Mouse (Mus musculus) liver, embryonic 15.5 days (tissue): ENCODE measurements around the gene Akt1s1. TPM values are rescaled to one million over a fixed set of nuclear protein-coding genes. Genes with fewer than 3 reads are reported as not detected.
"Not testable (repeated sequence)": the region's sequence is repeated elsewhere in the genome, so short reads cannot be mapped to it uniquely, and the experiment has no call there.

Experiments used
- ATAC-seq: fragments of 200-750 bp; cut with Nextera tagmentation; 2 replicates; pipeline ENCODE4 v1.8.0; 2017; ENCODE audit warnings: moderate number of reproducible peaks, mild to moderate bottlenecking, moderate library complexity; ENCODE audit not compliant: insufficient read depth
- H3K27ac ChIP-seq: fragments of 300-500 bp; sonication (generic); replicated peaks from 2 replicates; pipeline ENCODE4 v1.5.1; 2015; ENCODE audit warnings: mild to moderate bottlenecking, inconsistent platforms
- H3K27me3 ChIP-seq: fragments of 300-500 bp; sonication (generic); 2 replicates; pipeline ENCODE4 v1.6.1; 2015; ENCODE audit warnings: mild to moderate bottlenecking, inconsistent platforms
- H3K36me3 ChIP-seq: fragments of 300-500 bp; sonication (generic); replicated peaks from 2 replicates; pipeline ENCODE4 v1.6.1; 2015; ENCODE audit warnings: moderate library complexity, mild to moderate bottlenecking, inconsistent platforms
- H3K4me1 ChIP-seq: fragments of 300-500 bp; sonication (generic); replicated peaks from 2 replicates; pipeline ENCODE4 v1.6.1; 2015; ENCODE audit warnings: inconsistent platforms
- H3K4me2 ChIP-seq: fragments of 300-500 bp; sonication (generic); 2 replicates; pipeline ENCODE4 v1.6.1; 2015; ENCODE audit warnings: moderate library complexity, mild to moderate bottlenecking, inconsistent platforms
- H3K4me3 ChIP-seq: fragments of 300-500 bp; sonication (generic); replicated peaks from 2 replicates; pipeline ENCODE4 v1.5.1; 2015; ENCODE audit warnings: mild to moderate bottlenecking, inconsistent platforms
- H3K9ac ChIP-seq: fragments of 300-500 bp; sonication (generic); 2 replicates; pipeline ENCODE4 v1.6.1; 2015; ENCODE audit warnings: moderate library complexity, mild to moderate bottlenecking, inconsistent platforms
- H3K9me3 ChIP-seq: fragments of 300-500 bp; sonication (generic); replicated peaks from 2 replicates; pipeline ENCODE4 v1.6.1; 2016; ENCODE audit warnings: inconsistent platforms
- WGBS: fragments of 180-500 bp; shearing (Covaris S2); methylation state at CpG from one replicate; pipeline ENCODE4 v1.1.7; 2015; ENCODE audit warnings: mixed read lengths; ENCODE audit not compliant: insufficient replicate concordance; 5-methylcytosine and 5-hydroxymethylcytosine counted together
- polyA plus RNA-seq: library from polyadenylated mRNA; unstranded; fragments of >200 nt; fragmentation: Nextera tagmentation; extraction: Ambion mirVana; gene quantifications from 2 replicates; pipeline ENCODE4 v1.2.1, GENCODE M21; 2015

Akt1s1 gene
- polyA plus RNA-seq, 1 experiment from 2014 or later: 27.7 TPM

DNA sequence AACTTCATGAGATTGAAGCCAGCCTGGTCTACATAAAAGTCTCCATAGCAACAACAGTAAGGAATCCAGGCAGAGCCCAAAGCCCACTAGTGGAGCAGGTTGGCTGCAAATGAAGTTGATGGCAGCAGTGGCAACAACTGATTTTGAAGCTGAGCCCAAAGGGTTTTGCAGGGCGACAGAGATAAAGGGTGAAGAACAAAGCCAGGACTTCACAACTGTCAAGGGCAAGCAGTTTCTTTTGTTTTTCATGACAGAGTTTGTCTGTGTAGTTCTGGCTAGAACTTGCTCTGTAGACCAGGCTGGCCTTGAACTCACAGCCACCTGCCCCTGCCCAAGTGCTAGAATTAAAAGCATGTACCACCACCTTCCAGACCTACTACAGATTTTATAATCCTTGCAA is 22.4 kb downstream of the Akt1s1 start:
- Histone ChIP-seq H3K4me1 (peaks cover 52% of the 10 kb centered on the region), H3K4me2 (no peak overlapping the region), H3K27me3 (peaks cover 10% of the 10 kb centered on the region; the same call in 1 of the 2 replicates), H3K9me3 (no peaks in the 10 kb centered on the region), H3K27ac (no peak overlapping the region; the same call in 1 of the 2 replicates), H3K9ac (no peak overlapping the region), H3K36me3 (no peaks in the 10 kb centered on the region), H3K4me3 (no peak overlapping the region)
- 58% methylated on average over 1 of the region's 1 CpGs for WGBS
- ATAC-seq: no peak

DNA sequence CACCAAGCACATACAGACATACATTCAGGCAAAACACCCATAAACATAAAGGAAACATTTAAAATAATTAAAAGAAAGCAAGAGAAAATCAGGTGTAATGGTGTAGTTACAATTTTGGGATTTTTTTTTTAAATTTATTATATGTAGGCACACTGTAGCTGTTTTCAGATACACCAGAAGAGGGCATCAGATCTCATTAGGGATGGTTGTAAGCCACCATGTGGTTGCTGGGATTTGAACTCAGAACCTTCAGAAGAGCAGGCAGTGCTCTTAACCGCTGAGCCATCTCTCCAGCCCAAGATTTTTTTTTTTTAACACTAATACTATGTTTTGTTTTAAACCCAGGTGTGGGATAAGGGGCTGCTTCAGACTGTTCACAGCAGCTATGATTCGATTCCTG is 23.0 kb downstream of the Akt1s1 start:
- not testable (repeated sequence) for H3K27ac ChIP-seq, ATAC-seq

DNA sequence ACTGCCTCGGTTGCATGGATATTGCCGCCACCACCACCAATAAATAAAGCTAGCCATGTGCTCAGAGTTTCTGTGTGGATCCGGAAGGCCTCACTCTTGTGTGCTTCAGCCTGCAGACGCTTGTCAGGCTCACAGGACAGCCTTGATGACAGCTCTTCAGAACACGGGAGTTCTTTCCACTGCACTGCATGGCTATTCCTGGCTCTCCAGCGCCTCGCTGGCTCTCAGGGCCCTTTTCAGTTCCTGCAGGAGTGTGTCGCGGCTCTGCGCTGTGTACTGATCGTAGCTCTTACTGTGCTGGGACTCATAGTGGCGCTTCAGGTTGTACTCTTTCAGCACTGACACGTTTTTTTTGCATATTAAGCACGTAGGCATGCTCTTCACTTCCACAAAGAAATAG is 29.0 kb downstream of the Akt1s1 start:
- no peak overlapping the region for H3K27ac ChIP-seq
- no peak overlapping the region for H3K9ac ChIP-seq
- no peaks in the 10 kb centered on the region for H3K27me3 ChIP-seq
- peaks cover 55% of the 10 kb centered on the region for H3K36me3 ChIP-seq
- no peaks in the 10 kb centered on the region for H3K9me3 ChIP-seq
- peaks cover 2% of the 10 kb centered on the region; the same call in 1 of the 2 replicates for H3K4me1 ChIP-seq
- H3K4me3 ChIP-seq: no peak overlapping the region
- no peak for ATAC-seq
- H3K4me2 ChIP-seq: no peak overlapping the region
- 75% methylated on average over 14 of the region's 14 CpGs for WGBS

More for the DNA sequence above, 23.0 kb downstream of the Akt1s1 start:
- H3K27me3 ChIP-seq, H3K4me3 ChIP-seq, H3K36me3 ChIP-seq, H3K4me2 ChIP-seq, H3K9ac ChIP-seq, H3K9me3 ChIP-seq: not testable (repeated sequence)
- peaks cover 46% of the 10 kb centered on the region for H3K4me1 ChIP-seq
- 76% methylated on average over 2 of the region's 2 CpGs for WGBS

DNA sequence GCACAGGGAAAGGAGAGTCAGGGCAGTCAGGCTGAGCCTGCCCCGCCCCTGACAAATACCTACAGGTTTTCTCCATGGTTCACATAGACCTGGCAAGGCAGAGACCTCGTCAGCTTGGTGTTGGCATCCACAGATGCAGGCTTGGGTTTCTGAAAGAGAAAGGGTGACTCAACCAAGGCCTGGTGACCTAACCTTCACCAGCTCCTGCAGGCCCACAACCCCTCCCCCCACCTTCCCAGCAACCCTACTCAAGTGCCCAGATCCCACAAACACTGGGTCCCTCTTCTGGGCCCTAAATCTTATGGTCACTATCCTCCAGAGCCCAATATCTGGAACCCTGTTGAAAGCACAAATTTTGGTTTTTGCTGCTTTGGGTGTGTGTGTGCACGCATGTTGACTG is 34.2 kb downstream of the Akt1s1 start:
- no peak overlapping the region for H3K4me2 ChIP-seq
- peaks cover 11% of the 10 kb centered on the region; the same call in 1 of the 2 replicates for H3K4me1 ChIP-seq
- peaks cover 73% of the 10 kb centered on the region for H3K36me3 ChIP-seq
- WGBS: 66% methylated on average over 3 of the region's 3 CpGs
- H3K9ac ChIP-seq: no peak overlapping the region
- H3K27ac ChIP-seq: no peak overlapping the region
- ATAC-seq: no peak
- H3K4me3 ChIP-seq: no peak overlapping the region
- no peaks in the 10 kb centered on the region for H3K9me3 ChIP-seq
- H3K27me3 ChIP-seq: no peaks in the 10 kb centered on the region

DNA sequence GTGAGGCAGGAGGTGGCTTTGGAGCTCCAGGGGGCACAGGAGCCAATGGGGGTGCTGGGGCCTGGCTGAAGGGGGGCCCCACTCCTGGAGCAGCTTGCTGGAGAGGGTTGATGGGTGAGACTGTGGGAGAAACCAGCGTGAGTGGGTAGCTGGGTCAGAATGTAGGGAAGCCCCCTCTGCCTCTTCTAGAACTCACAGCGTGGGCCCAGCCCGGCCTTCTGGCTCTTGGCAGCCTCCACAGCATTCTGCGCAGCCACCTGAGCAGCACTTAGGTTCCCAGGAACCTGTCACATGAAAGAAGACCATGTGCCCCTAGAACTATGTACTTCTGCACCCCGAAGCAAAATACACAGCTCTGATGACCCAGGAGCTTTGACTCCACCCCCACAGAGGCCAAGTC is 35.8 kb downstream of the Akt1s1 start:
- Histone ChIP-seq H3K36me3 (peaks cover 63% of the 10 kb centered on the region), H3K4me3 (no peak overlapping the region), H3K4me1 (peaks cover 26% of the 10 kb centered on the region), H3K9me3 (no peaks in the 10 kb centered on the region), H3K27ac (no peak overlapping the region), H3K27me3 (no peaks in the 10 kb centered on the region), H3K4me2 (no peak overlapping the region), H3K9ac (no peak overlapping the region)
- no peak for ATAC-seq
- 87% methylated on average over 5 of the region's 5 CpGs for WGBS

DNA sequence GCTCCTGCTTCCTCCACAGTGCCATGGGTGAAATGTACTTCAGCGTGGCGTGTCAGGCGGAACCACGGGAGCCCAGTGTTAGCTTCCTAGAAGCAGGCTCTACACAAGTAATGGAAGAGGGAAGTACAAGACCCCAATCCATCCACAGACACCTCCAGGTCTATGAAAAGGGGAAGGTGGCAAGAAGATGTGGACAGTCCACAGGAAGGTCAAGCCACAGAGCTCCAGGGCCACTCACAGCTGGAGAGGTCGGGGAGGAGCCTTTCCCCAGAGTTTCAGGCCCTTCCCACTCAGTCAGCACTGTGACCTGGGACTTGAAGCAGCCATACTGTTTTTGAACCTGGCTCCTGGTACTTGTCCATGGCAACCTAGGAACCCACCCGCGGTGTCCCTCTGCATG is 38.2 kb downstream of the Akt1s1 start:
- Histone ChIP-seq H3K4me2 (no peak overlapping the region), H3K27me3 (no peaks in the 10 kb centered on the region), H3K27ac (0 out of 2 replicates have a peak overlapping the region, but pooled peaks have one; percentile 24), H3K4me1 (peaks cover 46% of the 10 kb centered on the region), H3K9me3 (no peaks in the 10 kb centered on the region), H3K9ac (no peak overlapping the region), H3K36me3 (peaks cover 42% of the 10 kb centered on the region), H3K4me3 (no peak overlapping the region)
- WGBS: 69% methylated on average over 7 of the region's 7 CpGs
- no peak for ATAC-seq

DNA sequence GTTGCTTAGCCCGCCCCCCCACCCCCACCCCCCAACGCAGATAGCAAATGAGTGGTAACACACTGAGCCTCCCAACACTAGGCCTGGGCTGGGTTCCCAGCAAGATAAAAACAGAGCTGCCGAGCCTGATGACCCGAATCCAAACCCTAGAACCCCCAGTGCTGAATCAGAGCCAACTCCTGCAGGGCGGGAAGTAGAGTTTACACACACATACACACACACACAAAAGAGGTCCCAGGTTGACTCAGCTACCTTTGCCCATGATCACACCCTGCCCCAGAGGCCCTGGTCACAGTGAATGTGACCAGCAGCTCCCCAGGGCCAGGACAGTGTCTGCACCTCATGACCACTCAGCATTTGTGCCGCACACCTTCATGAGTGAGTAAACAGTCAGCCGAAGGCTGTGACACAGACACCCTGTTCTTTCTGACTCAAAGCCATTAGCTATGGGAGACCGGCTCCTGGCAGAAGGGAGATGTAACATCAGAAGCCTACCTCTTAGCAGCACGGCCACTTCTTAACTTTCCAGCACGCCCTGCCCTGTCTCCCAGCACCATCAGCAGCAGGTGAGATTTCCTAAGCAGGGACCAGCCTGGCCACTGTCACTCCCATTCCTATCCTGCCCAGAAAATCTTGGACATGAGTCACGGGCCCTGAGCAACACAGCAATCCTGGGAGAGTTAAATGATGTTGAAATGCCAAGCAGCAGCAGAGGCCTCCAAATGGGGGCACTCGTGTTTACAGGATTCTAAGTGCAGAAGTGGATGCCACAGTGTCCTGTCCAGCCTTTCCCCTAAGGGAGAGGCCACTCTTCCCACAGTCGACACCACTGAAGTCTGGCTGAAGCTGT is 39.7 kb downstream of the Akt1s1 start:
- H3K4me1 ChIP-seq: peaks cover 52% of the 10 kb centered on the region
- H3K9ac ChIP-seq: no peak overlapping the region
- peak; percentile 26 for ATAC-seq
- H3K9me3 ChIP-seq: no peaks in the 10 kb centered on the region
- 64% methylated on average over 13 of the region's 13 CpGs for WGBS
- no peak overlapping the region for H3K4me2 ChIP-seq
- H3K27me3 ChIP-seq: no peaks in the 10 kb centered on the region
- peak overlapping the region; percentile 55 for H3K27ac ChIP-seq
- peaks cover 27% of the 10 kb centered on the region for H3K36me3 ChIP-seq
- no peak overlapping the region for H3K4me3 ChIP-seq

DNA sequence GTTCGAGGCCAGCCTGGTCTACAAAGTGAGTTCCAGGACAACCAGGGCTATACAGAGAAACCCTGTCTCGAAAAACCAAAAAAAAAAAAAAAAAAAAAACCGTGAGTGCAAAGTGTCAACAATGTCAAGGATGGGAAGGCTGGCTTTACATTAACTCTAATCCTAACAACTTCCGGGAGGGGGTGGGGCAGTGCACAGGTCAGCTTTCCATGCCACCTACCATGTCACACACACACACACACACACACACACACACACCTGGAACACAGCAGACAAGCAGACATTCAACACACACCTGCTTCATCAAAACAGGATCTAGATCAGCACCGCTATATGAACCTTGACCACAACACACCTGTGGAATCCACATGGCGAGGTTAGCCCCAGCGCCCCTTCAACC is 41.4 kb downstream of the Akt1s1 start:
- Histone ChIP-seq H3K4me3 (peak overlapping the region; percentile 86; the same call in 1 of the 2 replicates), H3K27ac (no peak overlapping the region; the same call in 1 of the 2 replicates), H3K9me3 (no peaks in the 10 kb centered on the region), H3K4me1 (peaks cover 59% of the 10 kb centered on the region), H3K4me2 (peak overlapping the region; percentile 91), H3K9ac (no peak overlapping the region), H3K27me3 (no peaks in the 10 kb centered on the region), H3K36me3 (peaks cover 12% of the 10 kb centered on the region; the same call in 1 of the 2 replicates)
- WGBS: 81% methylated on average over 6 of the region's 7 CpGs
- no peak for ATAC-seq

DNA sequence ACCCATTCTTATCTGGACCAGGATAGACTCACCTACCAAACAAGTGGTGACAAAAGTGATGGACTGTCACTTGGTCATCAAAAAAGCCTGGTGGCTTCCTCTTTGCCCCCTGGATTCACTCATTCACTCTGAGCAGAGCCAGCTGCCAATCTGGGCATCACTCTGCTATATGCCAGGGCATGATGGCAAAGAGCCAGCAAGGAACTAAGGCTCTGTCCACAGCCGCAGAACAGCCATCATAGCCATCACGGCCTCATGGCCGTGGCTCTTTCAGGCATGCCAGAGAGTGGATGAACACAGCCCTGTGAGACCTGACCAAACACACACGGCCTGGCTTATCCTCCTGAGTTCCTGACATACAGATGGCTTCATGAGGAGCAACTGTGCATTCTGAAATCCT is 41.9 kb downstream of the Akt1s1 start:
- ATAC-seq: no peak
- H3K4me2 ChIP-seq: peak overlapping the region; percentile 91
- no peak overlapping the region for H3K9ac ChIP-seq
- no peaks in the 10 kb centered on the region for H3K27me3 ChIP-seq
- peak overlapping the region; percentile 86 for H3K4me3 ChIP-seq
- peaks cover 11% of the 10 kb centered on the region; the same call in 1 of the 2 replicates for H3K36me3 ChIP-seq
- H3K9me3 ChIP-seq: no peaks in the 10 kb centered on the region
- H3K27ac ChIP-seq: peak overlapping the region; percentile 41; the same call in 1 of the 2 replicates
- H3K4me1 ChIP-seq: peaks cover 64% of the 10 kb centered on the region
- 71% methylated on average over 4 of the region's 4 CpGs for WGBS

DNA sequence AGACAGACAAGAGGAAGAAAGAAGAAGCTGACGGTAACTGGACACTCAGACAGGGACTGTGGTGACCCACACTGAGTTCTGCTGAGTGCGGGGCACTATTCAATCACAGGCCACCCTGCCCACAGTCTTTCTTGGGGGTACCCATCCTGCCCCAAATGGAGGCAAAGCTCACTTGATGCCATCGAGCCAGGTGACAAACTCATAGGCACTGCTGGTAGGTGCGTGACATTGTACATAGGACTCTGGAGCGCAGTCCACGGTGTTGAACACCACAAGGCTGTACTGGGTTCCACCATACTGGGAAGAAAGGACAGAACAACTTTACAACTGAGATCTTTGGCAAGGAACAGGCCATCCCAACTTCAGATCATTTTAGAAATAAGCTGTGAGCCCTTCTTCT is 42.8 kb downstream of the Akt1s1 start:
- WGBS: 18% methylated on average over 6 of the region's 6 CpGs
- Histone ChIP-seq H3K4me3 (peak overlapping the region; percentile 86), H3K27ac (peak overlapping the region; percentile 97), H3K9me3 (no peaks in the 10 kb centered on the region), H3K4me2 (peak overlapping the region; percentile 91), H3K27me3 (no peaks in the 10 kb centered on the region), H3K4me1 (peaks cover 72% of the 10 kb centered on the region), H3K9ac (peak overlapping the region; percentile 85), H3K36me3 (peaks cover 9% of the 10 kb centered on the region; the same call in 1 of the 2 replicates)
- 0 out of 2 replicates have a peak, but pooled peaks have one; percentile 33 for ATAC-seq

DNA sequence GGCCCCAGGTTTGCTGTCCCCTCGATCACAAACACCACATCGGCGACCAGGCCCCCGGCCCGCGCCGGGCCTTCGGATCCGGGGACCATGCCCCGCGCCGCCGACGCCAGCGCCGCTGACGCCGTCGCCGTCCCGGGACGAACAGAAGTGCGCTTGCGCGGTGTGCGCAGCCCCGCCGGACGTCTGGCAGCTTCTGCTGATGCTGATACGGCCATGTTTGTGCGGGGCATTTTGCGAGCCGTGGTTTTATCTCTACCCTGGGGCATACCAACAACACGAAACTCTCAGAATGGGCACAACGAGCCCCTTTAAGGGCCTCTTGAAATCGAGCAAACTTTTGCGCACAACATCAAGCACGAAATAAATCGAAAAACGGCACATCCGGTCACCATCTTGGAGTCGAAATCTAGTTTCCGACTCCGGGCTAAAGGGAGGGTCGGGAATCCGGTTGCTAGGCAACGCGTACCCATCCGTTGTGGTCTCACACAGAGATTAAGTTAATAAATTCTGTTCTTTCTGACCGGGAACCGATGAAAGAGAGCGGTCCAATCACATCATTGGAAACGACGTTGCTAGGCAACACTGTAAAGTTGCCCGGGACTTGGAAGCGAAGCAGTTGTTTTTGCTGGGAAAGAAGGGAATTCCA is 43.6 kb downstream of the Akt1s1 start, which contains the start of gene Med25:
TSS of gene Med25 (minus strand) at position 437 of the 646 bp plus-strand sequence.
- H3K27me3 ChIP-seq: no peaks in the 10 kb centered on the region
- under 1% methylated on average over 56 of the region's 56 CpGs for WGBS
- peak within 1 kb of the TSS; percentile 86 for H3K4me3 ChIP-seq
- ATAC-seq: peak; percentile 72
- peak within 1 kb of the TSS; percentile 85 for H3K9ac ChIP-seq
- peak within 1 kb of the TSS; percentile 97 for H3K27ac ChIP-seq
- H3K4me1 ChIP-seq: peaks cover 74% of the 10 kb centered on the region
- peak within 1 kb of the TSS; percentile 91 for H3K4me2 ChIP-seq
- H3K9me3 ChIP-seq: no peaks in the 10 kb centered on the region
- H3K36me3 ChIP-seq: peaks cover 7% of the 10 kb centered on the region; the same call in 1 of the 2 replicates
